Mouse (Mus musculus) embryonic facial prominence, embryonic 12.5 days (tissue): ENCODE measurements around the gene Ddx47. TPM values are rescaled to one million over a fixed set of nuclear protein-coding genes. Genes with fewer than 3 reads are reported as not detected.

Experiments
- ATAC-seq: fragments of 200-750 bp; cut with Nextera tagmentation; 2 replicates; pipeline ENCODE4 v1.8.0; 2017; ENCODE audit not compliant: insufficient number of reproducible peaks, insufficient read depth, low FRiP score, low TSS enrichment
- H3K27ac ChIP-seq: fragments of 300-500 bp; sonication (generic); 2 replicates; pipeline ENCODE4 v1.5.1; 2016; ENCODE audit warnings: mild to moderate bottlenecking
- H3K27me3 ChIP-seq: fragments of 300-500 bp; sonication (generic); 2 replicates; pipeline ENCODE4 v1.6.1; 2016; ENCODE audit warnings: mild to moderate bottlenecking, moderate library complexity
- H3K36me3 ChIP-seq: fragments of 300-500 bp; sonication (generic); 2 replicates; pipeline ENCODE4 v1.6.1; 2016; ENCODE audit warnings: mild to moderate bottlenecking
- H3K4me1 ChIP-seq: fragments of 300-500 bp; sonication (generic); 2 replicates; pipeline ENCODE4 v1.6.1; 2016
- H3K4me2 ChIP-seq: fragments of 300-500 bp; sonication (generic); replicated peaks from 2 replicates; pipeline ENCODE4 v1.6.1; 2016; ENCODE audit warnings: mild to moderate bottlenecking, moderate library complexity
- H3K4me3 ChIP-seq: fragments of 300-500 bp; sonication (generic); 2 replicates; pipeline ENCODE4 v1.5.1; 2016; ENCODE audit warnings: mild to moderate bottlenecking
- H3K9ac ChIP-seq: fragments of 300-500 bp; sonication (generic); 2 replicates; pipeline ENCODE4 v1.6.1; 2016; ENCODE audit warnings: mild to moderate bottlenecking, moderate library complexity
- H3K9me3 ChIP-seq: fragments of 300-500 bp; sonication (generic); 2 replicates; pipeline ENCODE4 v1.6.1; 2016; ENCODE audit warnings: mild to moderate bottlenecking, moderate library complexity
- WGBS: fragments of 180-500 bp; shearing (Covaris S2); methylation state at CpG from one replicate; pipeline ENCODE4 v1.1.7; 2016; 5-methylcytosine and 5-hydroxymethylcytosine counted together
- polyA plus RNA-seq: library from polyadenylated mRNA; unstranded; fragments of >200 nt; fragmentation: Nextera tagmentation; extraction: Ambion mirVana; gene quantifications from 2 replicates; pipeline ENCODE4 v1.2.1, GENCODE M21; 2016

Ddx47 gene
- polyA plus RNA-seq, 1 experiment from 2014 or later: 111 TPM

- H3K4me1 ChIP-seq: peaks cover 11% of the 10 kb centered on the region
- no peak overlapping the region for H3K27ac ChIP-seq
- H3K4me2 ChIP-seq: no peak overlapping the region; the same call in 1 of the 2 replicates
- no peaks in the 10 kb centered on the region for H3K9me3 ChIP-seq
- H3K27me3 ChIP-seq: no peaks in the 10 kb centered on the region
- no peak for ATAC-seq
- H3K36me3 ChIP-seq: no peaks in the 10 kb centered on the region
- no peak overlapping the region for H3K9ac ChIP-seq
- H3K4me3 ChIP-seq: no peak overlapping the region
- WGBS: 69% methylated on average over 3 of the region's 3 CpGs
These were observed 26.7 kb upstream of the Ddx47 start for GRCm38 (mm10) chr6:134984748-134985147.

- H3K9ac ChIP-seq: no peak overlapping the region
- 75% methylated on average over 9 of the region's 9 CpGs for WGBS
- no peaks in the 10 kb centered on the region for H3K27me3 ChIP-seq
- H3K27ac ChIP-seq: no peak overlapping the region
- 0 out of 2 replicates have a peak, but pooled peaks cover 5% of the 10 kb centered on the region for H3K4me1 ChIP-seq
- H3K9me3 ChIP-seq: no peaks in the 10 kb centered on the region
- no peak overlapping the region for H3K4me2 ChIP-seq
- ATAC-seq: no peak
- H3K36me3 ChIP-seq: no peaks in the 10 kb centered on the region
- H3K4me3 ChIP-seq: no peak overlapping the region
These were observed 23.0 kb upstream of the Ddx47 start for GRCm38 (mm10) chr6:134988377-134988776.

- Histone ChIP-seq H3K36me3 (no peaks in the 10 kb centered on the region), H3K4me2 (no peak overlapping the region), H3K27ac (no peak overlapping the region), H3K4me3 (no peak overlapping the region), H3K9ac (no peak overlapping the region), H3K9me3 (no peaks in the 10 kb centered on the region), H3K4me1 (no peaks in the 10 kb centered on the region), H3K27me3 (no peaks in the 10 kb centered on the region)
- WGBS: 91% methylated on average over 6 of the region's 6 CpGs
- ATAC-seq: no peak
These were observed 20.7 kb upstream of the Ddx47 start for GRCm38 (mm10) chr6:134990674-134991073.

- WGBS: 65% methylated on average over 12 of the region's 12 CpGs
- Histone ChIP-seq H3K9me3 (no peaks in the 10 kb centered on the region), H3K4me2 (no peak overlapping the region), H3K9ac (no peak overlapping the region), H3K4me3 (no peak overlapping the region), H3K27ac (no peak overlapping the region), H3K36me3 (no peaks in the 10 kb centered on the region), H3K4me1 (no peaks in the 10 kb centered on the region), H3K27me3 (no peaks in the 10 kb centered on the region)
- no peak for ATAC-seq
These were observed 17.3 kb upstream of the Ddx47 start for GRCm38 (mm10) chr6:134994031-134994651.

- H3K9me3 ChIP-seq: no peaks in the 10 kb centered on the region
- ATAC-seq: no peak
- H3K36me3 ChIP-seq: no peaks in the 10 kb centered on the region
- no peak overlapping the region for H3K4me2 ChIP-seq
- H3K27me3 ChIP-seq: no peaks in the 10 kb centered on the region
- WGBS: 86% methylated on average over 8 of the region's 8 CpGs
- H3K4me1 ChIP-seq: no peaks in the 10 kb centered on the region
- no peak overlapping the region for H3K27ac ChIP-seq
- no peak overlapping the region for H3K4me3 ChIP-seq
- H3K9ac ChIP-seq: no peak overlapping the region
These were observed 16.4 kb upstream of the Ddx47 start for GRCm38 (mm10) chr6:134994985-134995384.

GRCm38 (mm10) chr6:134996918-134997317 lies 14.5 kb upstream of the Ddx47 start:
- 78% methylated on average over 2 of the region's 2 CpGs for WGBS
- no peak overlapping the region for H3K27ac ChIP-seq
- no peaks in the 10 kb centered on the region for H3K4me1 ChIP-seq
- no peak overlapping the region for H3K9ac ChIP-seq
- H3K9me3 ChIP-seq: no peaks in the 10 kb centered on the region
- H3K4me2 ChIP-seq: no peak overlapping the region
- no peaks in the 10 kb centered on the region for H3K36me3 ChIP-seq
- no peak for ATAC-seq
- H3K27me3 ChIP-seq: no peaks in the 10 kb centered on the region
- H3K4me3 ChIP-seq: no peak overlapping the region

GRCm38 (mm10) chr6:134998076-134998475 lies 13.3 kb upstream of the Ddx47 start:
- 86% methylated on average over 8 of the region's 8 CpGs for WGBS

GRCm38 (mm10) chr6:134998781-134999180 lies 12.6 kb upstream of the Ddx47 start:
- H3K4me3 ChIP-seq: no peak overlapping the region
- H3K36me3 ChIP-seq: no peaks in the 10 kb centered on the region
- no peaks in the 10 kb centered on the region for H3K9me3 ChIP-seq
- H3K4me2 ChIP-seq: no peak overlapping the region
- 60% methylated on average over 3 of the region's 3 CpGs for WGBS
- H3K27ac ChIP-seq: no peak overlapping the region
- ATAC-seq: no peak
- no peaks in the 10 kb centered on the region for H3K27me3 ChIP-seq
- no peaks in the 10 kb centered on the region for H3K4me1 ChIP-seq
- H3K9ac ChIP-seq: no peak overlapping the region

More at GRCm38 (mm10) chr6:134998076-134998475, 13.3 kb upstream of the Ddx47 start:
- H3K4me2 ChIP-seq: no peak overlapping the region
- H3K27me3 ChIP-seq: no peaks in the 10 kb centered on the region
- H3K36me3 ChIP-seq: no peaks in the 10 kb centered on the region
- H3K9ac ChIP-seq: no peak overlapping the region
- H3K27ac ChIP-seq: no peak overlapping the region
- H3K9me3 ChIP-seq: no peaks in the 10 kb centered on the region
- no peak for ATAC-seq
- no peak overlapping the region for H3K4me3 ChIP-seq
- no peaks in the 10 kb centered on the region for H3K4me1 ChIP-seq

- Histone ChIP-seq H3K27me3 (no peaks in the 10 kb centered on the region), H3K9me3 (no peaks in the 10 kb centered on the region), H3K9ac (no peak overlapping the region), H3K36me3 (no peaks in the 10 kb centered on the region), H3K4me1 (no peaks in the 10 kb centered on the region), H3K27ac (no peak overlapping the region), H3K4me2 (no peak overlapping the region), H3K4me3 (no peak overlapping the region)
- 56% methylated on average over 4 of the region's 4 CpGs for WGBS
- ATAC-seq: no peak
These were observed 11.1 kb upstream of the Ddx47 start for GRCm38 (mm10) chr6:135000272-135000671.

- H3K9ac ChIP-seq: no peak overlapping the region
- no peak for ATAC-seq
- H3K9me3 ChIP-seq: no peaks in the 10 kb centered on the region
- H3K4me1 ChIP-seq: no peaks in the 10 kb centered on the region
- no peaks in the 10 kb centered on the region for H3K27me3 ChIP-seq
- no peak overlapping the region for H3K4me3 ChIP-seq
- no peak overlapping the region for H3K27ac ChIP-seq
- H3K4me2 ChIP-seq: no peak overlapping the region
- H3K36me3 ChIP-seq: no peaks in the 10 kb centered on the region
- 87% methylated on average over 4 of the region's 4 CpGs for WGBS
These were observed 9.4 kb upstream of the Ddx47 start for GRCm38 (mm10) chr6:135001991-135002390.

GRCm38 (mm10) chr6:135006372-135006771 lies 5.0 kb upstream of the Ddx47 start:
- Histone ChIP-seq H3K27me3 (no peaks in the 10 kb centered on the region), H3K4me2 (no peak overlapping the region), H3K9ac (no peak overlapping the region), H3K4me1 (no peaks in the 10 kb centered on the region), H3K36me3 (no peaks in the 10 kb centered on the region), H3K9me3 (no peaks in the 10 kb centered on the region), H3K4me3 (no peak overlapping the region), H3K27ac (no peak overlapping the region)
- 94% methylated on average over 4 of the region's 4 CpGs for WGBS
- ATAC-seq: no peak

- Histone ChIP-seq H3K4me3 (peak overlapping the region; percentile 55), H3K27me3 (no peaks in the 10 kb centered on the region), H3K27ac (no peak overlapping the region), H3K9me3 (no peaks in the 10 kb centered on the region), H3K4me1 (peaks cover 6% of the 10 kb centered on the region), H3K9ac (peak overlapping the region; percentile 61), H3K4me2 (peak overlapping the region; percentile 87), H3K36me3 (peaks cover 28% of the 10 kb centered on the region)
- peak; percentile 70 for ATAC-seq
- WGBS: 3% methylated on average over 14 of the region's 14 CpGs
These were observed 313 bp downstream of the Ddx47 start for GRCm38 (mm10) chr6:135011734-135012116.
